Mouse (Mus musculus) myocyte (in vitro differentiated cells): ENCODE data around the gene Mreg. TPM values are rescaled to one million over a fixed set of nuclear protein-coding genes. Genes with fewer than 3 reads are reported as not detected.
"Not testable (repeated sequence)": the region's sequence is repeated elsewhere in the genome, so short reads cannot be mapped to it uniquely, and the experiment has no call there.

Experiments
- H3K27me3 ChIP-seq: one replicate; pipeline ENCODE4 v1.6.1; 2011; ENCODE audit not compliant: control insufficient read depth, insufficient read depth, insufficient read length
- H3K36me3 ChIP-seq: one replicate; pipeline ENCODE4 v1.6.1; 2011; ENCODE audit not compliant: control insufficient read depth, insufficient read depth
- H3K4me2 ChIP-seq: one replicate; pipeline ENCODE4 v1.6.1; 2011; ENCODE audit warnings: low read depth, control low read depth
- H3K4me3 ChIP-seq: one replicate; pipeline ENCODE4 v1.5.1; 2011; ENCODE audit warnings: mild to moderate bottlenecking, control low read depth, moderate library complexity
- H3K79me2 ChIP-seq: one replicate; pipeline ENCODE4 v1.6.1; 2011; ENCODE audit not compliant: control insufficient read depth, insufficient read depth
- H3ac ChIP-seq: one replicate; pipeline ENCODE4 v1.6.1; 2011; ENCODE audit not compliant: control insufficient read depth, insufficient read length
- CEBPB ChIP-seq: IDR thresholded peaks from 2 replicates; pipeline ENCODE4 v1.6.1; 2011; ENCODE audit warnings: mild to moderate bottlenecking, moderate library complexity; ENCODE audit not compliant: poor library complexity, insufficient read depth, severe bottlenecking
- E2F4 ChIP-seq: IDR thresholded peaks from one replicate; pipeline ENCODE4 v1.6.1; 2011; ENCODE audit warnings: mild to moderate bottlenecking, control low read depth, moderate library complexity; ENCODE audit not compliant: insufficient read depth
- MAX ChIP-seq: IDR thresholded peaks from one replicate; pipeline ENCODE4 v1.6.1; 2011; ENCODE audit warnings: low read depth, mild to moderate bottlenecking, control low read depth
- MYOD1 ChIP-seq, 3 experiments: IDR thresholded peaks; one replicate each; pipeline ENCODE4 v1.6.1; 2011; ENCODE audit warnings: control low read depth in 2 of 3, low read depth in 2 of 3, mild to moderate bottlenecking in 2 of 3, moderate library complexity in 1 of 3; ENCODE audit not compliant: insufficient read length in 2 of 3, control insufficient read depth in 1 of 3
- MYOG ChIP-seq, 3 experiments: IDR thresholded peaks; one replicate each; pipeline ENCODE4 v1.6.1; 2011; ENCODE audit warnings: control low read depth in 2 of 3, low read depth in 2 of 3, mild to moderate bottlenecking in 2 of 3; ENCODE audit not compliant: insufficient read length in 2 of 3, control insufficient read depth in 1 of 3, insufficient read depth in 1 of 3
- POLR2A ChIP-seq: IDR thresholded peaks from one replicate; pipeline ENCODE4 v1.6.1; 2011; ENCODE audit warnings: low read depth, mild to moderate bottlenecking, control low read depth, moderate library complexity; ENCODE audit not compliant: insufficient read length
- POLR2AphosphoS2 ChIP-seq: IDR thresholded peaks from one replicate; pipeline ENCODE4 v1.6.1; 2011; ENCODE audit warnings: low read depth, control low read depth; ENCODE audit not compliant: insufficient read length
- REST ChIP-seq: IDR thresholded peaks from one replicate; pipeline ENCODE4 v1.6.1; 2011; ENCODE audit warnings: mild to moderate bottlenecking, control low read depth, moderate library complexity; ENCODE audit not compliant: insufficient read depth, insufficient read length
- SRF ChIP-seq: IDR thresholded peaks from one replicate; pipeline ENCODE4 v1.6.1; 2011; ENCODE audit warnings: low read depth; ENCODE audit not compliant: control insufficient read depth, insufficient read length
- TCF12 ChIP-seq: IDR thresholded peaks from one replicate; pipeline ENCODE4 v1.6.1; 2011; ENCODE audit warnings: mild to moderate bottlenecking, control low read depth; ENCODE audit not compliant: poor library complexity, insufficient read depth, severe bottlenecking
- TCF3 ChIP-seq: IDR thresholded peaks from one replicate; pipeline ENCODE4 v1.6.1; 2011; ENCODE audit warnings: low read depth, control low read depth; ENCODE audit not compliant: insufficient read length
- USF1 ChIP-seq: IDR thresholded peaks from one replicate; pipeline ENCODE4 v1.6.1; 2011; ENCODE audit warnings: low read depth, mild to moderate bottlenecking, control low read depth, moderate library complexity
- polyA plus RNA-seq: library from polyadenylated mRNA; unstranded; fragments of >200 nt; fragmentation: generic; extraction: Trizol; gene quantifications from one replicate; pipeline ENCODE4 v1.2.1, GENCODE M21; 2012; ENCODE audit warnings: missing spikeins

Gene Mreg
- polyA plus RNA-seq, 1 experiment = 2.0 TPM

- no peak overlapping the region for H3K4me3 ChIP-seq
- H3K27me3 ChIP-seq = no peaks in the 10 kb centered on the region
- H3K36me3 ChIP-seq = no peaks in the 10 kb centered on the region
- TF ChIP-seq REST = no peak
- TF ChIP-seq TCF3 = no peak
- no peak for TF ChIP-seq CEBPB
- no peak for TF ChIP-seq MAX
- TF ChIP-seq POLR2AphosphoS2 = no peak
- no peak for TF ChIP-seq MYOD1 (IDR thresholded peaks at IDR 0.05; ENCODE audit: control insufficient read depth in 1 of 3, insufficient read length in 2 of 3, low read depth in 2 of 3)
- TF ChIP-seq E2F4 = no peak
- no peak for TF ChIP-seq POLR2A
- no peak for TF ChIP-seq USF1
- no peak for TF ChIP-seq MYOG (IDR thresholded peaks at IDR 0.05; ENCODE audit: control insufficient read depth in 1 of 3, insufficient read depth in 1 of 3, insufficient read length in 2 of 3, low read depth in 2 of 3)
- no peak for TF ChIP-seq SRF
- no peak for TF ChIP-seq TCF12
- H3K79me2 ChIP-seq = no peaks in the 10 kb centered on the region
- no peak overlapping the region for H3ac ChIP-seq
- peak overlapping the region; percentile 71 for H3K4me2 ChIP-seq
These were observed 30.6 kb upstream of the Mreg start for GRCm38 (mm10) chr1:72242581-72243143.

GRCm38 (mm10) chr1:72239113-72239512 lies 27.0 kb upstream of the Mreg start:
- not testable (repeated sequence) for H3K4me3 ChIP-seq, H3K79me2 ChIP-seq, H3K27me3 ChIP-seq, H3K36me3 ChIP-seq, H3K4me2 ChIP-seq, H3ac ChIP-seq

GRCm38 (mm10) chr1:72238016-72238580 lies 26.0 kb upstream of the Mreg start:
- TF ChIP-seq TCF3 = no peak
- TF ChIP-seq MYOD1 (IDR thresholded peaks at IDR 0.05; ENCODE audit: control insufficient read depth in 1 of 3, insufficient read length in 2 of 3, low read depth in 2 of 3) = no peak
- no peak for TF ChIP-seq CEBPB
- no peak for TF ChIP-seq E2F4
- TF ChIP-seq MYOG (IDR thresholded peaks at IDR 0.05; ENCODE audit: control insufficient read depth in 1 of 3, insufficient read depth in 1 of 3, insufficient read length in 2 of 3, low read depth in 2 of 3) = no peak
- TF ChIP-seq USF1 = no peak
- no peak for TF ChIP-seq TCF12
- TF ChIP-seq REST = no peak
- TF ChIP-seq MAX = no peak
- no peak for TF ChIP-seq POLR2A
- no peak for TF ChIP-seq POLR2AphosphoS2
- no peak for TF ChIP-seq SRF
- Histone ChIP-seq H3K27me3 (no peaks in the 10 kb centered on the region), H3K79me2 (no peaks in the 10 kb centered on the region), H3ac (no peak overlapping the region), H3K36me3 (no peaks in the 10 kb centered on the region), H3K4me2 (peak overlapping the region; percentile 70), H3K4me3 (no peak overlapping the region)

DNA sequence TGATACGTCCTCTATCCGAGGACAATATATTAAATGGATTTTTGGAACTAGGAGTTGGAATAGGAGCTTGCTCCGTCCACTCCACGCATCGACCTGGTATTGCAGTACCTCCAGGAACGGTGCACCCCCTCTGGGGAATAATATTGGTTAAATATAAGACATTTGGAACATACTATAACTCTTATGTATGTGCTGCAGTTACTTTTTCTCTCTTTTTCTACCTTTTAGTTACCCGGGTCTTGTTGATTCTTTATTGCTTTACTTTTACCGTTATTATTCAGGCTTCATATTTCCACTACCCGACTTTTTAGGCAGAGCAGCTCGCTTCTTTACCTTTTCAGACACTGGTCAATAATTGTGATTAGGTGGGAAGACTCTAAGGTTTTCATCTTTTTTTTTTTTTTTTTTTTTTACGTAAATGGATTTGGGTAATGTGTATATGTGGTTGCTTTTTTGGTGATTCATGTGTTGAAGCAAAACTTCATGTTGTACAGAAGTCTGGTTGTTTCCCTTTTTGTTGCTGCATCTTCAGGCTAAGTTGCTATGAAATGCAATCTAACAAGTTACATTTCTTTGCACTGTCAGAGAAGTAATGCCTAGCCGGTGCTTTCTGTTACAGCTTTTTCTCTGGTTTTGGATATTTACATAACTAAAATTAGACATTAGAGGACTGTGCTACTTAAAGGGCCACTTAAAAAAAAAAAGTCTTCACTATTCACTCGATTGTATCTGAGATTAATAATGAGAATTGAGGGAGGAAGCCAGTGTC lies 25.1 kb upstream of the Mreg start:
- no peak for TF ChIP-seq CEBPB
- TF ChIP-seq MYOD1 (IDR thresholded peaks at IDR 0.05; ENCODE audit: control insufficient read depth in 1 of 3, insufficient read length in 2 of 3, low read depth in 2 of 3) = no peak

GRCm38 (mm10) chr1:72236363-72237006 lies 24.4 kb upstream of the Mreg start:
- peak; percentile 75 for TF ChIP-seq POLR2AphosphoS2
- peak; percentile 74 for TF ChIP-seq POLR2A
- peak in 1 of 3 experiments; percentile 26 for TF ChIP-seq MYOD1 (IDR thresholded peaks at IDR 0.05; ENCODE audit: control insufficient read depth in 1 of 3, insufficient read length in 2 of 3, low read depth in 2 of 3)
- H3K79me2 ChIP-seq, H3ac ChIP-seq, H3K36me3 ChIP-seq, H3K27me3 ChIP-seq: not testable (repeated sequence)
- peak overlapping the region; percentile 31 for H3K4me3 ChIP-seq
- peak overlapping the region; percentile 91 for H3K4me2 ChIP-seq

More for the DNA sequence above, 25.1 kb upstream of the Mreg start:
- Histone ChIP-seq H3K36me3 (no peaks in the 10 kb centered on the region), H3K4me2 (peak overlapping the region; percentile 70), H3K27me3 (no peaks in the 10 kb centered on the region), H3ac (no peak overlapping the region), H3K4me3 (peak overlapping the region; percentile 31), H3K79me2 (no peaks in the 10 kb centered on the region)

- H3K36me3 ChIP-seq, H3K4me3 ChIP-seq, H3K79me2 ChIP-seq, H3ac ChIP-seq, H3K27me3 ChIP-seq: not testable (repeated sequence)
- peak overlapping the region; percentile 24 for H3K4me2 ChIP-seq
These were observed 20.5 kb upstream of the Mreg start for GRCm38 (mm10) chr1:72232592-72232991.
